Mouse (Mus musculus): ENCODE measurements around the gene Scd1.

DNA sequence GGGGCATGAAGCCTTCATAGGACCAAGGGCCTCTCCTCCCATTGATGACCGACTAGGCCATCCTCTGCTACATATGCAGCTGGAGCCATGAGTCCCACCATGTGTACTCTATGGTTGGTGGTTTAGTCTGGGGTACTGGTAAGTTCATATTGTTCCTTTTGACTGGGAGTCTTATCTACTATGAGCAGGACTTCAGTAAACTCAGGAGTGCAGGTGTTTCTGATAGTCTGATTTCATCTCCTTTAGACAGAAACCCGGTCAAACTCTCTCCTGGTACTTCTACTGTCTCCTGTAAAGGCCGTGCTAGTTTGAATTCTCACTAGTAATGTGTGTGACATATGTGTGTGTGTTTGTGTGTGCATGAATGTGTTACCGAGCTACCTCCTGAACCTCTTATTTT is 41.9 kb downstream of the Scd1 start:
- no peak for TF ChIP-seq CTCF (IDR thresholded peaks at IDR 0.05; ENCODE audit: borderline replicate concordance, insufficient read depth, low read depth, low read length)
- TF ChIP-seq POLR2A (IDR thresholded peaks at IDR 0.05; ENCODE audit: borderline replicate concordance, insufficient read depth, low read length) = no peak

Measured in cerebellum, adult 2 months (tissue).